Mouse (Mus musculus) testis, adult 2 months (tissue): ENCODE results near the gene Wdr60.

Source experiments
- CTCF ChIP-seq: fragments of 200-500 bp; IDR thresholded peaks from 2 replicates; pipeline ENCODE4 v1.5.1; 2012; ENCODE audit warnings: low read depth, mild to moderate bottlenecking, inconsistent platforms, low read length, moderate library complexity; ENCODE audit not compliant: control insufficient read depth, insufficient read depth, insufficient replicate concordance
- POLR2A ChIP-seq: fragments of 200-500 bp; IDR thresholded peaks from 2 replicates; pipeline ENCODE4 v1.6.1; 2012; ENCODE audit warnings: low read depth, mild to moderate bottlenecking, inconsistent platforms, low read length, moderate library complexity; ENCODE audit not compliant: control insufficient read depth

DNA sequence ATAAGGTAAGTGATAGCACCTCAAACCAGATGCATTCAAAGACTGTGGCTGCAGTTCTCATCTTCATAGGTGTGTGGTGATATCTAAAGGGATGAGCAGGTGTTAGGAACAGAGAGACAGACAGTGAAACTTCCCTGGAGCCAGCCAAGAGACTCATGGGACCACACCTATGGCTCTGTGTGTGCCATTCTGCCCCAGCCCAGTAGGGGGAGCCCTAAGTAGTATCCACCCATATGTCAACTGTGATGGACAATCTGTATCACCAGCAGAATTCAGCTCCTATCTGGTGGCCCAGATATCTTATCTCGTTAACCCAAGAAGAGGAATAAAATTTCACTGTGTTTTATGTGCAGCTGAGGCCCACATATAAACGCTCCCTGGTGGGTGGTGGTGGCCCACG lies 85.9 kb downstream of the Wdr60 start:
- no peak for TF ChIP-seq POLR2A
- peak; percentile 69; the same call in 1 of the 2 replicates for TF ChIP-seq CTCF
